Mouse (Mus musculus): ENCODE data around the gene Wfdc10. TPM values are rescaled to one million over a fixed set of nuclear protein-coding genes. Genes with fewer than 3 reads are reported as not detected.

Wfdc10 gene
- polyA plus RNA-seq, 1 experiment from 2014 or later, result not detected

DNA sequence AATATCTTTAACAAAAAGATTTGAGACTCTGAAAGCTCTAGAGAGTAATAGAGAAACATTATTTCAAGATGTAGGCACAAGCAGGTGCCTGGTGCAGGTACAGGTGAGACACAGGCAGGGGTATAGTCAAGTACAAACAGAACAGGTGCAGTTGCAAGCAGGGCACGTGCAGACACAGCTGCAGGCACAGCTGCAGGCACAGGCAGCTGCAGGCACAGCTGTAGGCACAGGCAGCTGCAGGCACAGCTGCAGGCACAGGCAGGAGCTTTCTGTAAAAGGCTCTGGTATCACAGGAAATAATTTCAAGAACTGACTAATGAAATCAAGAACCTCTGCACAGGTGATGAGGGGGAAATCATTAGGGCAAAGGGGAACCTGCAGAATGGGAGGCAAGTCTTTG is 15.1 kb downstream of the Wfdc10 start:
- 33% methylated on average over 1 of the region's 1 CpGs for WGBS
- no peak for DNase-seq (ENCODE audit: low spot score)
- H3K36me3 ChIP-seq, result no peaks in the 10 kb centered on the region
- no peak overlapping the region for H3K4me3 ChIP-seq
- H3K9me3 ChIP-seq (replicated peaks), result peaks cover 5% of the 10 kb centered on the region; the same call in 1 of the 2 replicates
- H3K27ac ChIP-seq (replicated peaks), result no peak overlapping the region
- no peaks in the 10 kb centered on the region for H3K27me3 ChIP-seq (ENCODE audit: low read depth, poor library complexity, severe bottlenecking)
- no peaks in the 10 kb centered on the region for H3K4me1 ChIP-seq

DNA sequence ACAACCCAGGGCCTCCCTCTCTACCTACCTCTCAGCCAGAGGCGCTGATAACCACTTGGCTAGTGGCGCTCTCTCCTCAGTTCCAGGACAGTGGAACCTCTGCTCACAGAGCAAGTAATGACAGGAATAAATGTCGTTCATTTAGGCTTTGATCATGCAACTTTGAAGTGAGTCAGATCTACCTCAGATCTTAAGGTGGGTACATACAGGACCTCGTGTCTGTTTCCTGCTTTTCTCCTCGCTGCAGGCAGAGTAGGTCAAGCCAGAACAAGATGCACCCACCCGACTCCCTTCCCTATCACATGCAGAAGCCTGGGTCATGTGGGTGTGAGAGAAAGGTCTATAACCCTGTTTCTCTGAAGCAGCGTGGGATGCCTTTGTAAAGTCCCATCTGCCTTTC is 18.1 kb downstream of the Wfdc10 start, which contains the start of gene Wfdc11:
Gene Wfdc11, minus strand, starts transcription at position 101 of the 400 bp plus-strand sequence.
- no peak within 1 kb of the TSS for H3K27ac ChIP-seq (replicated peaks)
- H3K4me3 ChIP-seq, result no peak within 1 kb of the TSS
- no peaks in the 10 kb centered on the region for H3K36me3 ChIP-seq
- no peaks in the 10 kb centered on the region for H3K27me3 ChIP-seq (ENCODE audit: low read depth, poor library complexity, severe bottlenecking)
- H3K9me3 ChIP-seq (replicated peaks), result no peaks in the 10 kb centered on the region
- peaks cover 4% of the 10 kb centered on the region for H3K4me1 ChIP-seq
- 83% methylated on average over 7 of the region's 7 CpGs for WGBS
- no peak for DNase-seq (ENCODE audit: low spot score)

DNA sequence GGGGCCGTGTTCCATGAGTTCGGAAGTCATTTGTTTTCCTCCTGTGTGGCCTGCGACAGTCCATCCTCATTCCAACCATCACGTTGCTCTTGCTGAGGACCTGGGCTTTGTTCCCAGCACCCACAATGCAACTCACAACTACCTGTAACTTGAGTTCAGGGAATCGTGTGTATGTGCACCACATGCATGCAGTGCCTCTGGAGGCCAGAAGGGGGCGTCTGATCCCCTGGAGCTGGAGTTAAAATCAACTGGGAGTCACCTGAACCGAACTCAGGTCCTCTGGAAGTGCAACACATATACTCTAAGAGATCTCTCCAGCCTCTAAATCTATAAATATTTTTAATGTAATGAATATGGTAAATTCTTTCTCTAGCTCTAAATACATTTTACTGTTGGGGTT is 20.3 kb downstream of the Wfdc10 start:
- WGBS, result 82% methylated on average over 7 of the region's 7 CpGs
- Histone ChIP-seq H3K27me3 (ENCODE audit: low read depth, poor library complexity, severe bottlenecking) (no peaks in the 10 kb centered on the region), H3K4me3 (no peak overlapping the region), H3K9me3 (replicated peaks) (no peaks in the 10 kb centered on the region), H3K4me1 (peaks cover 11% of the 10 kb centered on the region), H3K36me3 (no peaks in the 10 kb centered on the region), H3K27ac (replicated peaks) (no peak overlapping the region)
- no peak for DNase-seq (ENCODE audit: low spot score)

DNA sequence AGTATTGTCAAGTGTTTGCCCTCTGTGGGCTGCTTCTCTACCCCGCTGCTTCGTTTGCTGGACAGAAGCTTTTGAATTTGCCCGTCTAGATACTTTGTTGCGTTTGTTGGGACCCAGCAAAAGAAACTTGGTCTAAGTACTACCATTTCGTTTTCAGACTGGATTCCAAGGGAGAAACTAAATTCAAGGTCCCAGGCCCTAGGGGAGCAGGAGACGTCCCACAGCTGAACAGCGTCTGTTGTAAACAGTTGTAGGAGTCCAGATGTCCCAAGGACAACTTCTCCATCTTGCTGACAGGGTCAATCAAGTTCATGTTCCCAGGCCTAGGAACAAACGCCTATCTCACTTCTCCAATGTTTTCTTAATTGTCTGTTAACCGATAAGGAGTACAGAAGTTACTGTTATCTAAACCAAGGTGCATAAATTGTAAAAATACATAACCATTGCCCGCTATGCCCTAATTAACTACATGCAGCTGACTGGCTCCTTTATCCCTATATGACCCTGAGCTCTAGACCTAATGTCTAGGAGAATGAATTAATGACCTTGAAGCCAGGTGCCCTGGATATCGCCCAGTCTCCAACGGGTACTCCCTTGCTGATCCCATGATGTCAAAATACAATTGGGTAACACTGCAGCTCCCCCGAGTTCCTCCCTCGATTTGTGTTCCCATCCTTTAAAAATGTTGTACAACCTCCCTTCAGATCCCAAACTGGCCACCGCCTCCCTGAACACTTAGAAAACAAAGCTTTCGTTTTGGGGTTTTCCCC is 21.3 kb downstream of the Wfdc10 start:
- no peak overlapping the region for H3K4me3 ChIP-seq
- H3K4me1 ChIP-seq, result peaks cover 11% of the 10 kb centered on the region
- H3K9me3 ChIP-seq (replicated peaks), result no peaks in the 10 kb centered on the region
- no peaks in the 10 kb centered on the region for H3K27me3 ChIP-seq (ENCODE audit: low read depth, poor library complexity, severe bottlenecking)
- WGBS, result 87% methylated on average over 16 of the region's 16 CpGs
- DNase-seq (ENCODE audit: low spot score), result no peak
- H3K27ac ChIP-seq (replicated peaks), result no peak overlapping the region
- no peaks in the 10 kb centered on the region for H3K36me3 ChIP-seq

- WGBS, result 24% methylated on average over 19 of the region's 19 CpGs
- H3K4me1 ChIP-seq, result peaks cover 11% of the 10 kb centered on the region
- peak overlapping the region; percentile 43 for H3K4me3 ChIP-seq
- peak; percentile 82 for DNase-seq (ENCODE audit: low spot score)
- peak overlapping the region; percentile 59; the same call in 1 of the 2 replicates for H3K27ac ChIP-seq (replicated peaks)
- no peaks in the 10 kb centered on the region for H3K36me3 ChIP-seq
- H3K9me3 ChIP-seq (replicated peaks), result no peaks in the 10 kb centered on the region
- H3K27me3 ChIP-seq (ENCODE audit: low read depth, poor library complexity, severe bottlenecking), result no peaks in the 10 kb centered on the region
Observed at GRCm38 (mm10) chr2:164678848-164679625, 23.2 kb downstream of the Wfdc10 start.

DNA sequence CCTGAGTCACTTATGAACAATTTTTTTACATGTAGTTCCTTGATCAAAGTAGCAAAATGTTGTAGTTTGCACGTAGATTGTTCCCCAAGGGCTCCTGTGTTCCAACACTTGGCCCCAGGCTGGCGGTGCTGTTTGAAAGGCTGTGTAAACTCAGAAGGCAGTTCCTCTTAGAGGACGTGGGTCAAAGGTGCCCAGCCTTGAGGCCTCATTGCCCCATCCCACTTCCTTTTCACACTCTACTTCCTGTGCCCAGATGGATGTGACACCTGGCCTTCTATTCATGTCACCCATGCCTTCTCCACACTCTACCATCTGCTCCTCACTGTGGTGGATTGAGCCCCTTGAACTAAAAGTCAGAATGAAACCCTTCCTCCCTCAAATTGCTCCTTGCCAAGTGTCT is 24.1 kb downstream of the Wfdc10 start:
- no peaks in the 10 kb centered on the region for H3K27me3 ChIP-seq (ENCODE audit: low read depth, poor library complexity, severe bottlenecking)
- H3K36me3 ChIP-seq, result no peaks in the 10 kb centered on the region
- H3K9me3 ChIP-seq (replicated peaks), result no peaks in the 10 kb centered on the region
- no peak for DNase-seq (ENCODE audit: low spot score)
- no peak overlapping the region for H3K27ac ChIP-seq (replicated peaks)
- H3K4me3 ChIP-seq, result no peak overlapping the region
- H3K4me1 ChIP-seq, result peaks cover 11% of the 10 kb centered on the region
- 60% methylated on average over 3 of the region's 3 CpGs for WGBS

GRCm38 (mm10) chr2:164684807-164685206 is 29.0 kb downstream of the Wfdc10 start, which contains the start of gene Wfdc13:
Wfdc13 (plus strand) TSS chr2:164685107.
- Histone ChIP-seq H3K4me3 (no peak within 1 kb of the TSS), H3K27me3 (ENCODE audit: low read depth, poor library complexity, severe bottlenecking) (no peaks in the 10 kb centered on the region), H3K9me3 (replicated peaks) (no peaks in the 10 kb centered on the region), H3K27ac (replicated peaks) (no peak within 1 kb of the TSS), H3K36me3 (no peaks in the 10 kb centered on the region), H3K4me1 (no peaks in the 10 kb centered on the region)
- DNase-seq (ENCODE audit: low spot score), result no peak
- 65% methylated on average over 3 of the region's 3 CpGs for WGBS

GRCm38 (mm10) chr2:164698201-164698600 is 42.4 kb downstream of the Wfdc10 start, which contains the start of gene Spint4:
Spint4 (plus strand) TSS chr2:164698501.
- Histone ChIP-seq H3K36me3 (no peaks in the 10 kb centered on the region), H3K9me3 (replicated peaks) (no peaks in the 10 kb centered on the region), H3K27me3 (ENCODE audit: low read depth, poor library complexity, severe bottlenecking) (no peaks in the 10 kb centered on the region), H3K4me3 (no peak within 1 kb of the TSS), H3K27ac (replicated peaks) (no peak within 1 kb of the TSS), H3K4me1 (no peaks in the 10 kb centered on the region)
- DNase-seq (ENCODE audit: low spot score), result no peak
- 86% methylated on average over 4 of the region's 4 CpGs for WGBS

DNA sequence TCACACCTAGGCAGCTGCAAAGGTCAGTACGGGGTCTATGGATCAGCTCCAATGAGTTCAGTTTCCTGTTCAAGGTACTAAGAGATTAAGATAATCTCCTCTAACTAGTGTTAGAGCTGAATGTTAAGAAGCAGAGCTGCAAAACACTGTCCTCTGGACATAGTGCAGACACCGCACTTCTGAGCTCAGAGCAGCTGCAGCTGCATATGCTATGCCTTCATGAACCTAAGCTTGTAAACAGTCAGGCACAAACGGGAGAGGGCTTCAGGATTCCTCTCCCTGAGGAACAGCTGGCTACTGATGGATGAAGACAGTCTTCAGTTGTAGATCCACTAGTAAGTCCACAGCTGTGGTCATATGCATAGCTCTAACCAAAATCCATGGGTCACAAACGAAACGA is 45.1 kb downstream of the Wfdc10 start:
- 83% methylated on average over 5 of the region's 5 CpGs for WGBS
- no peak for DNase-seq (ENCODE audit: low spot score)
- H3K4me3 ChIP-seq, result no peak overlapping the region
- H3K4me1 ChIP-seq, result no peaks in the 10 kb centered on the region
- H3K36me3 ChIP-seq, result no peaks in the 10 kb centered on the region
- H3K27me3 ChIP-seq (ENCODE audit: low read depth, poor library complexity, severe bottlenecking), result no peaks in the 10 kb centered on the region
- H3K27ac ChIP-seq (replicated peaks), result no peak overlapping the region
- no peaks in the 10 kb centered on the region for H3K9me3 ChIP-seq (replicated peaks)

- no peak for DNase-seq (ENCODE audit: low spot score)
- Histone ChIP-seq H3K27ac (replicated peaks) (no peak overlapping the region), H3K4me3 (no peak overlapping the region), H3K9me3 (replicated peaks) (no peaks in the 10 kb centered on the region), H3K27me3 (ENCODE audit: low read depth, poor library complexity, severe bottlenecking) (no peaks in the 10 kb centered on the region), H3K36me3 (no peaks in the 10 kb centered on the region), H3K4me1 (no peaks in the 10 kb centered on the region)
- WGBS, result 91% methylated on average over 5 of the region's 5 CpGs
Observed at GRCm38 (mm10) chr2:164701761-164702160, 45.9 kb downstream of the Wfdc10 start.

GRCm38 (mm10) chr2:164704235-164704634 is 48.4 kb downstream of the Wfdc10 start:
- H3K9me3 ChIP-seq (replicated peaks), result no peaks in the 10 kb centered on the region
- no peaks in the 10 kb centered on the region for H3K4me1 ChIP-seq
- no peak for DNase-seq (ENCODE audit: low spot score)
- H3K27ac ChIP-seq (replicated peaks), result no peak overlapping the region
- H3K36me3 ChIP-seq, result no peaks in the 10 kb centered on the region
- no peaks in the 10 kb centered on the region for H3K27me3 ChIP-seq (ENCODE audit: low read depth, poor library complexity, severe bottlenecking)
- no peak overlapping the region for H3K4me3 ChIP-seq
- WGBS, result 85% methylated on average over 5 of the region's 5 CpGs

- H3K9me3 ChIP-seq (replicated peaks), result no peaks in the 10 kb centered on the region
- H3K27ac ChIP-seq (replicated peaks), result no peak overlapping the region
- no peaks in the 10 kb centered on the region for H3K4me1 ChIP-seq
- DNase-seq (ENCODE audit: low spot score), result no peak
- no peaks in the 10 kb centered on the region for H3K36me3 ChIP-seq
- no peaks in the 10 kb centered on the region for H3K27me3 ChIP-seq (ENCODE audit: low read depth, poor library complexity, severe bottlenecking)
- H3K4me3 ChIP-seq, result no peak overlapping the region
- 88% methylated on average over 6 of the region's 6 CpGs for WGBS
Observed at GRCm38 (mm10) chr2:164705328-164705727, 49.5 kb downstream of the Wfdc10 start.

DNA sequence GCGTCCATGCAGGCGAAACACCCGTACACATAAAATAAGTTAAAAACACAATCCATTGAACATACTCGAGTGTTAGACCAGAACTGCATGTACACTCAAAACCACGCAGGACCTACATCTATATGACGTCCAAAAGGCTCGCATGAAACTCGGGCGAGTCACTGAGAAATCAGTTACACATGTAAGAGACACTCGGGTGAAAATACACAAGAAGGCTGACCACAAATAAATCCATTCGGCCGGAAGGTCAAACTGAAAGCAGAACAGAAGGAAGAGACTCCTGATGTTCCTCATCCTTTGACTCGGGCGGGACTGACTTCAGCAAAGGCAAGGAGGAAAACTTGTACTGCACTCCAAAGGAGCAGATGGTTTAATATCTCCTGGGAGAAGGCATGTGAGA is 50.1 kb downstream of the Wfdc10 start:
- H3K4me3 ChIP-seq, result no peak overlapping the region
- H3K27me3 ChIP-seq (ENCODE audit: low read depth, poor library complexity, severe bottlenecking), result no peaks in the 10 kb centered on the region
- H3K27ac ChIP-seq (replicated peaks), result no peak overlapping the region
- 90% methylated on average over 14 of the region's 14 CpGs for WGBS
- no peaks in the 10 kb centered on the region for H3K4me1 ChIP-seq
- no peaks in the 10 kb centered on the region for H3K9me3 ChIP-seq (replicated peaks)
- H3K36me3 ChIP-seq, result no peaks in the 10 kb centered on the region
- no peak for DNase-seq (ENCODE audit: low spot score)
